Mouse (Mus musculus): ENCODE data around the gene Hcls1. TPM values are rescaled to one million over a fixed set of nuclear protein-coding genes. Genes with fewer than 3 reads are reported as not detected.

Hcls1 gene
- polyA plus RNA-seq, 1 experiment from 2014 or later = 2.9 TPM

DNA sequence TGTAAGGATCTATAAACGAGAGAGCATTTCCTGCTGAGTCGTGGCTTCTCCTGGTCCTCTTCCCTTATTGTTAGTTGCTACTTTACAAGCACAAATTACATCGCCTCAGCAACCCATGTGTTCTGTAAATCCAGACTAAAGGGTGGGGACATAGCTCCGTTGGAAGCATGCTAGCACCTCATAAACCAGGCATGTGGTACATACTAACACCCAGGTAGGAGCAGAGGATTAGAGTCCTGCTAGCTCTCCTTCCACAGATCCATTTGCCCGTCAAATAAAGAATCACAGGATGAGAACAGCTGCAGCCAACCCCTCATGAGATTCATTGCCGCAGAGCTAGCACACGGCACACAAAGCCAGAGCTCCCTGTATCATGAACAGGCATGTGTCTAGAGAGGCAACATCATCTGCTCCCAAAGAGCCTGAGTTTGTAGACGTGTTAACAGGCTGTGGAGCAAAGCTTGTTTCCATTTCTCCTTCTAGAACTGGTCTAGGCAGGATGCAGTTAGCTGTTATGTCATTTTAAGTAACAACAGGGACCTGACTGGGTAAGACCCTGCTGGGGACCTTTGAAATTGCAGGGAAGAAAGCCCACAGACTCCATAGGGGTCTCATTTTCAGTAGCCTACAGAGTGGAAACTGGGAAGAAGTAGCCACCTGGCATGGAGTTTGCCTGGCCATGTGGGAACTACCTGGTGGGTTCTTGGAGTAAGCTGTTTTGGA lies 15.0 kb downstream of the Hcls1 start:
- Histone ChIP-seq H3K27ac (ENCODE audit: low read depth) (no peak overlapping the region), H3K9ac (ENCODE audit: low read length) (no peak overlapping the region), H3K4me3 (ENCODE audit: low read depth, low read length) (no peak overlapping the region), H3K36me3 (ENCODE audit: control insufficient read depth, insufficient read depth, low read length) (no peaks in the 10 kb centered on the region), H3K4me1 (replicated peaks; ENCODE audit: control insufficient read depth, insufficient read depth, low read length) (no peaks in the 10 kb centered on the region), H3K4me2 (ENCODE audit: low read length) (no peak overlapping the region), H3K9me3 (ENCODE audit: control insufficient read depth, low read length) (no peaks in the 10 kb centered on the region), H3K27me3 (replicated peaks; ENCODE audit: control insufficient read depth, insufficient read depth, low read length) (no peaks in the 10 kb centered on the region)
- whole genome bisulfite sequencing = 50% methylated on average over 8 of the region's 8 CpGs
- DNase-seq (ENCODE audit: low spot score) (no peak), ATAC-seq (replicated peaks; ENCODE audit: low FRiP score, low TSS enrichment, low read depth) (no peak)

DNA sequence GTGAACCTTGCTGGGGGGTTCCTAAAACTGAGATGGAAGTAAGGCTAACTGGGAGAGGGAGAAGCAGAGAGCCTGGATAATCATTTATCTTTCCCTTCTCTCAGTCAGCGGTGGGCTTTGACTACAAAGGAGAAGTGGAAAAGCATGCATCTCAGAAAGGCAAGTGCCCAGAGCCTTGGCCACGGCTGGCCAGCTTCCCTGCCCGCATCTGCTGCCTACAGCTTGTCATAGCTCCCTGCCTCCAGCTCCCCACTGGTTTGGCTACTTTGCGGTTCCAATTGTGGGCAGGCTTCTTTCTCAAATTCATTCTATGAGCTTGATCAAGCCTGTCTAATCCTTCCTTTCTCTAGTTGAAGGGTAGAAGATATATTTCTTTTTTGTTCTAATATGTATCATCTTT lies 16.2 kb downstream of the Hcls1 start:
- DNase-seq (ENCODE audit: low spot score) (no peak), ATAC-seq (replicated peaks; ENCODE audit: low FRiP score, low TSS enrichment, low read depth) (no peak)
- H3K9ac ChIP-seq (ENCODE audit: low read length) = no peak overlapping the region
- no peaks in the 10 kb centered on the region for H3K4me1 ChIP-seq (replicated peaks; ENCODE audit: control insufficient read depth, insufficient read depth, low read length)
- H3K4me2 ChIP-seq (ENCODE audit: low read length) = no peak overlapping the region
- no peak overlapping the region for H3K4me3 ChIP-seq (ENCODE audit: low read depth, low read length)
- no peaks in the 10 kb centered on the region for H3K9me3 ChIP-seq (ENCODE audit: control insufficient read depth, low read length)
- H3K27ac ChIP-seq (ENCODE audit: low read depth) = no peak overlapping the region
- H3K36me3 ChIP-seq (ENCODE audit: control insufficient read depth, insufficient read depth, low read length) = no peaks in the 10 kb centered on the region
- 63% methylated on average over 4 of the region's 4 CpGs for WGBS
- no peaks in the 10 kb centered on the region for H3K27me3 ChIP-seq (replicated peaks; ENCODE audit: control insufficient read depth, insufficient read depth, low read length)

DNA sequence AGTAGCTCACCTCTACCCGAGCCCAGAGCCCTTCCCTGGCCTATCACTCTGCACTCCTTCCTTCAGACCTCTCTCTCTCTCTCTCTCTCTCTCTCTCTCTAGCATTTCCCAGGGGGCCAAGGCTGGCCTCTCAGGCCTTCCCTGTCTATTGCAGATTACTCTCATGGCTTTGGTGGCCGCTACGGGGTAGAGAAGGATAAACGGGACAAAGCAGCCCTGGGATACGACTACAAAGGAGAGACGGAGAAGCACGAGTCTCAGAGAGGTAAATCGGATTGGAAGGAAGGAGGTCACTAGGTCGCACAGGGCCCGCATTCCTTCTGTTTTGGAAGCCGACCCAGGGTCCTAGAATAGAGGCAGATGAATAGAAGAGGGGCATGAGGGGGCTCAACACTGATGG lies 20.3 kb downstream of the Hcls1 start:
- no peaks in the 10 kb centered on the region for H3K36me3 ChIP-seq (ENCODE audit: control insufficient read depth, insufficient read depth, low read length)
- no peak overlapping the region for H3K4me3 ChIP-seq (ENCODE audit: low read depth, low read length)
- 75% methylated on average over 11 of the region's 11 CpGs for WGBS
- no peaks in the 10 kb centered on the region for H3K27me3 ChIP-seq (replicated peaks; ENCODE audit: control insufficient read depth, insufficient read depth, low read length)
- no peak for DNase-seq (ENCODE audit: low spot score)
- H3K9ac ChIP-seq (ENCODE audit: low read length) = no peak overlapping the region
- no peak overlapping the region for H3K27ac ChIP-seq (ENCODE audit: low read depth)
- no peaks in the 10 kb centered on the region for H3K4me1 ChIP-seq (replicated peaks; ENCODE audit: control insufficient read depth, insufficient read depth, low read length)
- H3K4me2 ChIP-seq (ENCODE audit: low read length) = no peak overlapping the region
- no peak for ATAC-seq (replicated peaks; ENCODE audit: low FRiP score, low TSS enrichment, low read depth)
- H3K9me3 ChIP-seq (ENCODE audit: control insufficient read depth, low read length) = no peaks in the 10 kb centered on the region

DNA sequence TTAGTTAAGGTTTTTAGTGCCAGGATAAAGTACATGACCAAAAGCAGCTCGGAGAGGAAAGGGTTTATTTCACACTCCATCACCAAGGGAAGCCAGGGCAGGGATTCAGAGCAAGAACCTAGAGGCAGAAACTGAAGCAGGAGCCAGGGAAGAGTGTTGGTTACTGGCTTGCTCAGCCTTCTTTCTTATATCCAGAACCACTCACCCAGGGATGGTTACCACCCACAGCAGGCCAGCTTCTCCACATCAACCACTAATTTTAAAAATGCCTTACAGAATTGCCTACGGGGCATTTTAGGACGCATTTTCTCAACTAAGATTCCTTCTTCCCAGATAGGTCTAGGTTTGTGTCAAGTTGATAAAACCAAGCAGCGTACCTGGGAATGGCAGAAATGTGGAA lies 28.6 kb downstream of the Hcls1 start:
- Histone ChIP-seq H3K27ac (ENCODE audit: low read depth) (no peak overlapping the region), H3K9me3 (ENCODE audit: control insufficient read depth, low read length) (no peaks in the 10 kb centered on the region), H3K36me3 (ENCODE audit: control insufficient read depth, insufficient read depth, low read length) (no peaks in the 10 kb centered on the region), H3K4me2 (ENCODE audit: low read length) (no peak overlapping the region), H3K27me3 (replicated peaks; ENCODE audit: control insufficient read depth, insufficient read depth, low read length) (no peaks in the 10 kb centered on the region), H3K4me1 (replicated peaks; ENCODE audit: control insufficient read depth, insufficient read depth, low read length) (no peaks in the 10 kb centered on the region), H3K4me3 (ENCODE audit: low read depth, low read length) (no peak overlapping the region), H3K9ac (ENCODE audit: low read length) (no peak overlapping the region)
- ATAC-seq (replicated peaks; ENCODE audit: low FRiP score, low TSS enrichment, low read depth) (no peak), DNase-seq (ENCODE audit: low spot score) (no peak)
- 80% methylated on average over 4 of the region's 4 CpGs for WGBS

DNA sequence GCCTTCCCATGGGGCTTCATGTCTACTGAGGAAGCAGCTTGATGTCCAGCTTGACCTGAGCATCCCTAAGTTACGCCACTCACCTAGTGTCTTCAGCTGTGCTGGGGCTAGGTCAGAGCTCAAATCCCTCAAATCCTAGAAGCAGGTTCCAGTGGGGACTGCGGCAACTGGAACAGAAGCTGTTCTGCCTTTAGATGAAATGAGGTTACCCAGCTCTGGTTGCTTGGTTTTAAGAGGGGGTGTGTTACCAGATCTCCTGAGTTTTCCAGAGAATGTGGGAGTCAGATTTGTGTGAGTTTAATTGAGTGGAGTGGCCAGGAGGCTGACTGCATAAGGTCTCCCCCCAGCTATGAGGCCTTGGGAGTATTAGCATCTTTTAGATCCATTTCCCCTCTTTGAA lies 44.3 kb downstream of the Hcls1 start:
- Histone ChIP-seq H3K9me3 (ENCODE audit: control insufficient read depth, low read length) (no peaks in the 10 kb centered on the region; the same call in 1 of the 2 replicates), H3K27ac (ENCODE audit: low read depth) (no peak overlapping the region), H3K4me1 (replicated peaks; ENCODE audit: control insufficient read depth, insufficient read depth, low read length) (no peaks in the 10 kb centered on the region), H3K27me3 (replicated peaks; ENCODE audit: control insufficient read depth, insufficient read depth, low read length) (no peaks in the 10 kb centered on the region), H3K4me2 (ENCODE audit: low read length) (no peak overlapping the region), H3K9ac (ENCODE audit: low read length) (no peak overlapping the region), H3K36me3 (ENCODE audit: control insufficient read depth, insufficient read depth, low read length) (no peaks in the 10 kb centered on the region), H3K4me3 (ENCODE audit: low read depth, low read length) (no peak overlapping the region)
- DNase-seq (ENCODE audit: low spot score) (no peak), ATAC-seq (replicated peaks; ENCODE audit: low FRiP score, low TSS enrichment, low read depth) (no peak)
- WGBS = 97% methylated on average over 2 of the region's 2 CpGs

DNA sequence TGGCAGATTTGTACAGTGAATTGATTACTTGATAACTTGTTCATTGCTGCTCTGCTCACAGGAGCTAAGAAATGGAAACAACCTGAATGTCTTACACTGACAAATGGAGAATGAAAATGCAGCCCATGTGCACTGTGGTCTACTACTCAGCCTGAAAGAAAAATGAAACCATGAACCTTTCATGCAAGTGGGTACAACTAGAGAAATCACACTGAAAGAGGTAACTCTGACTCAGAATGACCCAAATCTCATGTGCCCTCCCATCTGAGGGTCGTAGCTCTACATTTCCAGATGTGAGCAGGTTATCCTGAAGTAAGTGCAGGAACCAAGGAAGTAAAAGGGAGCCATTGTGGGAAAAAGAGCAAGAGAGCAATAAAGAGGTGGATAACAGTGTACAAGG lies 49.0 kb downstream of the Hcls1 start:
- Histone ChIP-seq H3K4me3 (ENCODE audit: low read depth, low read length) (no peak overlapping the region), H3K4me2 (ENCODE audit: low read length) (no peak overlapping the region), H3K9me3 (ENCODE audit: control insufficient read depth, low read length) (no peaks in the 10 kb centered on the region; the same call in 1 of the 2 replicates), H3K36me3 (ENCODE audit: control insufficient read depth, insufficient read depth, low read length) (no peaks in the 10 kb centered on the region), H3K4me1 (replicated peaks; ENCODE audit: control insufficient read depth, insufficient read depth, low read length) (no peaks in the 10 kb centered on the region), H3K27me3 (replicated peaks; ENCODE audit: control insufficient read depth, insufficient read depth, low read length) (no peaks in the 10 kb centered on the region), H3K27ac (ENCODE audit: low read depth) (no peak overlapping the region), H3K9ac (ENCODE audit: low read length) (no peak overlapping the region)
- WGBS = 88% methylated on average over 1 of the region's 1 CpGs
- DNase-seq (ENCODE audit: low spot score) = no peak
- no peak for ATAC-seq (replicated peaks; ENCODE audit: low FRiP score, low TSS enrichment, low read depth)

DNA sequence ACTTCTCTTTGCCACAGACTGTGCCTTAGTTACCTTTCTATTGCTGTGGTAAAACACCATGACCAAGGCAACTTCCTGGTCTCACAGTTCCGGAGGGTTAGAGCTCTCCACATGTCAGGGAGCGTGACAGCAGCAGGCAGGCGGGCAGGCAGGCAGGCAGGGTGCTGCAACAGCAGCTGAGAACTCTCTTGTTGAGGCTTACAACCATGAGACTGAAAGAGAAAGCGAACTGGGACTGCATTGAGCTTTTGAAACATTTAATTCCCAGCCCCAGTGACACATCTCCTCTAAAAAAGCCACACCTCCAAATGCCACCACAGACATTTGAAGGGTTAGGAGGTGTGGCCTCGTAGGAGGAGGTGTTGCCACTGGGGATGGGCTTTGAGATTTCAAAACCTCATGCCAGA lies 50.9 kb downstream of the Hcls1 start:
- DNase-seq (ENCODE audit: low spot score) = no peak
- no peak for ATAC-seq (replicated peaks; ENCODE audit: low FRiP score, low TSS enrichment, low read depth)
- Histone ChIP-seq H3K27me3 (replicated peaks; ENCODE audit: control insufficient read depth, insufficient read depth, low read length) (no peaks in the 10 kb centered on the region), H3K9me3 (ENCODE audit: control insufficient read depth, low read length) (no peaks in the 10 kb centered on the region; the same call in 1 of the 2 replicates), H3K9ac (ENCODE audit: low read length) (no peak overlapping the region), H3K4me2 (ENCODE audit: low read length) (no peak overlapping the region), H3K36me3 (ENCODE audit: control insufficient read depth, insufficient read depth, low read length) (no peaks in the 10 kb centered on the region), H3K4me1 (replicated peaks; ENCODE audit: control insufficient read depth, insufficient read depth, low read length) (no peaks in the 10 kb centered on the region), H3K4me3 (ENCODE audit: low read depth, low read length) (no peak overlapping the region), H3K27ac (ENCODE audit: low read depth) (no peak overlapping the region)
- WGBS = 60% methylated on average over 5 of the region's 5 CpGs

DNA sequence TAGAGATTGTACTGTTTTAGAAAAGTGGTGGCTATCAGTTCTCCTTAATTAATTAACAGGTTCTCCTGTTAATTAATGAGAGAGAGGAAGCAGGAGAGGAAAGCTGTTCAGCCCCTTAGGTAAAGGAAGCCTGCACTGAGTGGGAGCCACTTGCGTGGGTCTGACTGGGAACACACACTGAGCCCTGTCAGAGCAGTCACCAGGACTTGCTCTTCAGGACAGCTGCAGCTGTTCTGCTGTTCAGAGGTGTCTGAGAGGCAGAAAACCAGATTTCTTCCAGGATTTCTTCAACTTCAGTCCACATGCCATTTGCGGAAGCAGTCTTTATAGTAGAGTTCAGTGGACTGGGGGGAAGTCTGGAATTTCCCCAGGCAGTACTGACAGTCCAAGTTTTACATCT lies 52.6 kb downstream of the Hcls1 start:
- WGBS = 80% methylated on average over 2 of the region's 2 CpGs
- Histone ChIP-seq H3K27me3 (replicated peaks; ENCODE audit: control insufficient read depth, insufficient read depth, low read length) (no peaks in the 10 kb centered on the region), H3K9ac (ENCODE audit: low read length) (no peak overlapping the region), H3K4me2 (ENCODE audit: low read length) (no peak overlapping the region), H3K9me3 (ENCODE audit: control insufficient read depth, low read length) (no peaks in the 10 kb centered on the region), H3K4me1 (replicated peaks; ENCODE audit: control insufficient read depth, insufficient read depth, low read length) (no peaks in the 10 kb centered on the region), H3K36me3 (ENCODE audit: control insufficient read depth, insufficient read depth, low read length) (no peaks in the 10 kb centered on the region), H3K27ac (ENCODE audit: low read depth) (no peak overlapping the region), H3K4me3 (ENCODE audit: low read depth, low read length) (no peak overlapping the region)
- ATAC-seq (replicated peaks; ENCODE audit: low FRiP score, low TSS enrichment, low read depth) (no peak), DNase-seq (ENCODE audit: low spot score) (no peak)

DNA sequence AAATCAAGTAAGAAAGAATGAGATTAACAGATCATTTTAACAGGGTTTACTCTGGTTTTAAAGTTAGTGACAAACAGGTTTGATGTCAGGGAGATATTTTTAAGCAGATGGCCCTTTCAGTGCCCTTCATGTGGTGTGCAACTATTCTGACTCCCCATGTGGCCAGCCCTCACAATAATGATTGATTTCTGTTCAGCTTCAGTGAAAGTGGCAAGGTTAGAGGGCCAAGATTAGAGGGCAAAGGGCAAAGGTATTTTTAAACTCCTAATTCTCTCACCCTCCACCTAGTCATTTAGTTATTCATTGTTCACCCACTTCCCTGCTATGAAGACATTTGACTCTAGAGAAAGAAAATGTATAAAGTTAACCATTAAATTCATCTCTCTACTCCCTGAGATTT lies 53.3 kb downstream of the Hcls1 start:
- ATAC-seq (replicated peaks; ENCODE audit: low FRiP score, low TSS enrichment, low read depth) (no peak), DNase-seq (ENCODE audit: low spot score) (no peak)
- no peaks in the 10 kb centered on the region for H3K9me3 ChIP-seq (ENCODE audit: control insufficient read depth, low read length)
- H3K27ac ChIP-seq (ENCODE audit: low read depth) = no peak overlapping the region
- H3K27me3 ChIP-seq (replicated peaks; ENCODE audit: control insufficient read depth, insufficient read depth, low read length) = no peaks in the 10 kb centered on the region
- no peaks in the 10 kb centered on the region for H3K4me1 ChIP-seq (replicated peaks; ENCODE audit: control insufficient read depth, insufficient read depth, low read length)
- no peak overlapping the region for H3K4me2 ChIP-seq (ENCODE audit: low read length)
- H3K36me3 ChIP-seq (ENCODE audit: control insufficient read depth, insufficient read depth, low read length) = no peaks in the 10 kb centered on the region
- no peak overlapping the region for H3K4me3 ChIP-seq (ENCODE audit: low read depth, low read length)
- no peak overlapping the region for H3K9ac ChIP-seq (ENCODE audit: low read length)
